Mouse (Mus musculus): ENCODE measurements around the gene Dock10.

- TF ChIP-seq CTCF (IDR thresholded peaks at IDR 0.05) (no peak), EP300 (IDR thresholded peaks at IDR 0.05; ENCODE audit: insufficient read depth, low read depth, low read length) (no peak)
Observed at GRCm38 (mm10) chr1:80671056-80671455, 87.3 kb downstream of the Dock10 start.

Measured in heart, adult 2 months (tissue).